Mouse (Mus musculus) neutrophil, adult 65 days (primary cell): ENCODE measurements around the gene N4bp2l2. TPM values are rescaled to one million over a fixed set of nuclear protein-coding genes. Genes with fewer than 3 reads are reported as not detected.

Experiments used
- total RNA-seq: library from RNA; stranded (reverse); gene quantifications from 2 replicates; pipeline ENCODE4 v1.2.4, GENCODE M21; 2023

The N4bp2l2 gene
- total RNA-seq: 84.0 and 96.7 TPM in 2 replicates

DNA sequence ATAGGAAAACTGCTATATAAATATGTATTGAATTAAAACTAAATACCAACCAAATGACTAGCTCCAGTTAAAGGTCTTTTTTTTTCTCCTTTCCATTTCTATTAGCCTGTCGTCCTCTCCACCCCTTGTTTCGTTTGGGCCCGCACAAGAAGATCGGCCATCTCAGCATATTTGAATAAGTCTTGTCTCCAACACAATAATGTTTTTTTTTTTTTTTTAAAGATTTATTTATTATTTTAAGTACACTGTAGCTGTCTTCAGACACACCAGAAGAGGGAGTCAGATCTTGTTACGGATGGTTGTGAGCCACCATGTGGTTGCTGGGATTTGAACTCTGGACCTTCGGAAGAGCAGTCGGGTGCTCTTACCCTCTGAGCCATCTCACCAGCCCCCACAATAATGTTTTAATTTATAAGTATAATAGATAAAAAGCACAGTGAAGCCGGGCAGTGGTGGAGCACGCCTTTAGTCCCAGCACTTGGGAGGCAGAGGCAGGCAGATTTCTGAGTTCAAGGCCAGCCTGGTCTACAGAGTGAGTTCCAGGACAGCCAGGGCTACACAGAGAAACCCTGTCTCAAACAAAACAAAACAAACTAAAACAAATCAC, at the start of gene N4bp2l2:
N4bp2l2 (minus strand) TSS at position 51 of the 607 bp plus-strand sequence.

GRCm38 (mm10) chr5:150673153-150673835, 7.3 kb upstream of the N4bp2l2 start, which contains the start of gene Pds5b:
Pds5b (plus strand) TSS chr5:150673739.

GRCm38 (mm10) chr5:150597088-150597487, 68.9 kb downstream of the N4bp2l2 start, which contains the start of gene N4bp2l1:
N4bp2l1 (minus strand) TSS chr5:150597188.

Other genes starting within 250 kb of the N4bp2l2 start
- not detected in 2 replicates for gene Zar1l, start 148.0 kb downstream of the N4bp2l2 start, total RNA-seq
- gene Brca2, start 143.6 kb downstream of the N4bp2l2 start, total RNA-seq: 11.0 and 15.7 TPM in 2 replicates
- gene N4bp2l1, start 69.0 kb downstream of the N4bp2l2 start, total RNA-seq: 73.2 and 86.8 TPM in 2 replicates
- gene Pds5b, start 7.6 kb upstream of the N4bp2l2 start, total RNA-seq: 15.8 and 18.9 TPM in 2 replicates